Mouse (Mus musculus) spleen, embryonic (tissue): ENCODE data around the gene Tnfrsf12a.

Source experiments
- CTCF ChIA-PET: fragments of 350-600 bp; sonication (Branson Sonifier 250); formaldehyde crosslinking; loops from one replicate; lab custom pipeline; 2022; lab: Charles Lee

Tnfrsf12a gene

GRCm38 (mm10) chr17:23682092-23682491, 4.8 kb upstream of the Tnfrsf12a start:
- CTCF ChIA-PET = interaction anchor here (1.1 kb wide), 1 partner anchor 22 kb away, joined by 4 read pairs; no protein-coding TSS in a partner anchor

GRCm38 (mm10) chr17:23681086-23681485, 3.8 kb upstream of the Tnfrsf12a start:
- CTCF ChIA-PET = no interaction called here

GRCm38 (mm10) chr17:23680336-23680735, 3.1 kb upstream of the Tnfrsf12a start:
- CTCF ChIA-PET = no interaction called here

DNA sequence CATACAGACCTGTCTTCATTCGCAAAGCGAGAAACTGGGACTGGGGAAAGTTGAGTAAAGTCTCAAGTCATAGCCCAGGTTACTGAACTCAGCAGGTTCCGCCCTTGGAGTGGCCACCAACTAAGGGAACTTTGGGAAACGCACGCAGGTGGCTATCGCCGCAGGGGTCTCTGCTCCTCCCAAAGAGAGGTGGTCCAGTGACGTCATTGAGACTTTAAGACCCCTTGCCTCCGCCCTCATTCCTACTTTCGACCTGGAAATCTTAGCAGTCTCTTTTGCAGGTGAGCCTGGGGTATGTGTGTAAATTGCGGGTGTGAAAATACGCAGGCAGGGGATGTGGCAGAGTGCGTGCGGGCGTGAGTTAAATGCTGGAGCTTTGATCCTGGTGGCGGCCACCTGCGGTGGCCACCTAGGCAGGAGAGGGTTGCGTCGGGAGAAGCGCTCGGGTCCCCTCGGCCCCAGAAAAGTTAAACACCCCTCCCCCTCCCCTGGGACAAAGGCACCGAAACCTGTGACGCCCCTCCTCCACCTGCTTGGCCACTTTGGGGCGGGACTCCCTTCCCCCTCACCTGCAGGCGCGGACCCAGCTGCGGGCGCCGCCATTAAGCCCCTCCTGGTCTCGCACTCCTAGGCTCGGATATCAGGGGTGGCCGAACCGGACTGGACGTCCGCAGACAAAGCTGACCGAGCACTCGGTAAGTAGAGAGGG, 2.0 kb upstream of the Tnfrsf12a start, which contains the start of gene Cldn6:
Gene Cldn6, plus strand, starts transcription at position 123 of the 709 bp plus-strand sequence.
- CTCF ChIA-PET = no interaction called here

GRCm38 (mm10) chr17:23676473-23677031, 716 bp downstream of the Tnfrsf12a start:
- CTCF ChIA-PET = no interaction called here

GRCm38 (mm10) chr17:23675564-23676281, 1.5 kb downstream of the Tnfrsf12a start:
- CTCF ChIA-PET = no interaction called here

GRCm38 (mm10) chr17:23675127-23675526, 2.1 kb downstream of the Tnfrsf12a start:
- CTCF ChIA-PET = no interaction called here

DNA sequence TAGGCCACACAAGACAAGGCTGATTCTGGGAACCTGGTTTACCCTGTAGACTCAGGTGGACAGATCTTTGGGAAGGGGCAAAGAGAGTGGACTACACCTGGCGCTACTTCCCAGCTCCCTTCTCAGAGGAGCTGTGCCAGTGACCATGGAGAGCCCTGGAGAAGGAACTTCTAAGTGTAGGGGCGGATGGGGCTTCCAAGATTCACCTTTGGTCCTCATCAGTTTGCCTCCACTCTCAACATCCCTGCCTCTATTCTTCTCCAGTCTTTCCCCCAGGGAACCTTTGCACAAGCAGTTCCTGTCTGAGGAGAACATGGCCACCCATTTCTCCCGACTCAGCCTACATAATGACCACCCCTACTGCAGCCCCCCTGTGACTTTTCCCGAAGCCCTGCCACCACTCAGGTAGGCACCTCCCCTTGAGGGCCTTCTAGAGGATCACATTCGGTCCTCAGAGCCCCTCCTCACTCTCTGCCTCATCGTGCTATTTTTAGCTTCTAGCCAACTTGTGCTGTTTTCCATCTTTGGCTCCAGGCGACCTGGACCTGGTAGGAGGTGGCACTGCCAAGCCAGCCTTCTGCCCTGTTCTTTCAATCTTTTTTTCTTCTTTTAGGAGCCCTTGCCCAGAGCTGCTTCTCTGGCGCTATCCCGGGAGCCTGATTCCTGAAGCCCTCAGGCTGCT, 2.9 kb downstream of the Tnfrsf12a start:
- CTCF ChIA-PET = no interaction called here

- CTCF ChIA-PET = no interaction called here
Measured at GRCm38 (mm10) chr17:23673424-23674073, 3.7 kb downstream of the Tnfrsf12a start, which contains the start of the genes Hcfc1r1 and Thoc6. Gene Hcfc1r1, plus strand, starts transcription at chr17:23673596. Gene Thoc6, minus strand, starts transcription at chr17:23673882.

- CTCF ChIA-PET = interaction anchor here (0.6 to 0.7 kb wide), 2 partner anchors 33 to 1806 kb away, joined by 7 to 9 read pairs; no protein-coding TSS in a partner anchor
Measured at GRCm38 (mm10) chr17:23672761-23673160, 4.5 kb downstream of the Tnfrsf12a start.

DNA sequence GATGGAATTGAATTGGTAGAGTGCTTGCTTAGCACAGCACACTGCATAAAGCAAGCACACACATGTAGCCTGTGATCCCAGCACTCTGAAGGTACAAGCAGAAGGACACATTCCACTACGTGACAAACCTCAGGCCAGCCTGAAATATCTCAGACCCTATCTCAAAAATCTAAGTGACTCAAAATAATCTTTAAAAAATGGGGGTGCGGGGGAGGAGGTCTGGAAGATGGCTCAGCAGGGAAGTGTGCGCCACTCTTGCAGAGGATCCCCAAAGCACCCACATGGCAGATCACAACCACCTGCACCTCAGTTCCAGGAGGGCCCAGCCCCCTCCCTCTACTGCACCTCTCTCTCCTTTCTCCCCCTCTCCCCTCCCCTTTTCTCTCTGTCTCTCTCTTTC, 5.7 kb downstream of the Tnfrsf12a start:
- CTCF ChIA-PET = no interaction called here

GRCm38 (mm10) chr17:23670516-23671074, 6.7 kb downstream of the Tnfrsf12a start:
- CTCF ChIA-PET = interaction anchor here (0.6 kb wide), 1 partner anchor 9 kb away, joined by 4 read pairs; no protein-coding TSS in a partner anchor

DNA sequence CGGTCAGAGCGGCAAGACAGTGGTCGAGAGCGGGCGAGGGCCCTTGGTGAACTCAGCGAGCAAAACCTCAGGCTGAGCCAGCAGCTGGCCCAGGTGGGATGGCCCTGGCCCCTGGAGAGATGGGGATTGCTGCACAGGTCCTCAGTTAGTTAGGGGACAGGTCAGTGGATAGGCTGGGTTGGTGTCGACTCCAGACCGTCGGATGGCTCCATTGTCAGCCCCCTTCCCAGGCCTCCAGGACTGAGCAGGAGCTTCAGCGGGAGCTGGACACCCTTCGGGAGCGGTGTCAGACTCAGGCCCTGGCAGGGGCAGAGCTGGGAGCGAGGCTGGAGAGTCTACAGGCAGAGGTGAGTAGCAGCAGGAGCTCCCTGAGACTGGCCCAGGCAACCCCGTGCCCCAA, 11.8 kb downstream of the Tnfrsf12a start:
- CTCF ChIA-PET = no interaction called here

GRCm38 (mm10) chr17:23664556-23665021, 12.7 kb downstream of the Tnfrsf12a start:
- CTCF ChIA-PET = interaction anchor here (0.6 to 0.7 kb wide), 2 partner anchors 64 to 68 kb away, joined by 3 read pairs; no protein-coding TSS in a partner anchor

DNA sequence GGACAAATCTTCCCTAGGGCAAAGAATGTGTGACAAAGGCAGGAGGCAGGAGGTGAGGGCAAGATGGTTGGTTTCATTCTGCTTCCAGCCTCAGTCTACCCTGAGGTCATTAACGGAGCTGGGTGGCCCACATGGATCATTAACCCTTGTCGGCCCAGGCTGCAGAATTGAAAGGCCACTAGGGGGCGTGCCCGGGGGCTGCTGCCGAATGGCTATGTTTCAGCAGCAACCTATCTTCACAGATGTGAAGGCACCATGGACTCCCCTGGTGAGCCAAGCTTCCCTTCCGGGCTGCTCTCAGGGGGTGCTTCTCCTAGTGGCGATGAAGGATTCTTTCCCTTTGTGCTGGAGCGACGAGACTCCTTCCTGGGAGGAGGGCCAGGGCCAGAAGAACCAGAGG, 15.7 kb downstream of the Tnfrsf12a start:
- CTCF ChIA-PET = interaction anchor here (0.5 to 1.4 kb wide), 4 partner anchors 9 to 164 kb away, joined by 3 to 7 read pairs (median 4); no protein-coding TSS in a partner anchor

DNA sequence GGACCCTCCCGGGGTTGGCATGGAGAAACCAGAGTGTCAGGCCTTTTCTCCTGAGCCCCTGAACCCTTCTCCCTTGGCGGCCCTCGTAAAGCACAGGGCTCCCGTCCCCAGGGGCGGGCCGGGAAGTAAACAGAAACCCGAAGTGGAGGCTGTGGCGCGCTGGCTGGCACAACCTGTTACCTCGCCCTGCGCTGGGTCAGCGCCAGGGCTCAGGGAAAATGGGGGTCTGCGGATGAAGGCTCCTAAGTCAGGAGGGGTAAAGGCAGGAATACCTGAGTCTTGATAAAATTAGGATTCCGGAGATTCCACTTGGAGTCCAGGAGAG, 16.4 kb downstream of the Tnfrsf12a start:
- CTCF ChIA-PET = interaction anchor here (0.6 to 1.4 kb wide), 3 partner anchors 8 to 165 kb away, joined by 3 to 7 read pairs (median 5); no protein-coding TSS in a partner anchor

DNA sequence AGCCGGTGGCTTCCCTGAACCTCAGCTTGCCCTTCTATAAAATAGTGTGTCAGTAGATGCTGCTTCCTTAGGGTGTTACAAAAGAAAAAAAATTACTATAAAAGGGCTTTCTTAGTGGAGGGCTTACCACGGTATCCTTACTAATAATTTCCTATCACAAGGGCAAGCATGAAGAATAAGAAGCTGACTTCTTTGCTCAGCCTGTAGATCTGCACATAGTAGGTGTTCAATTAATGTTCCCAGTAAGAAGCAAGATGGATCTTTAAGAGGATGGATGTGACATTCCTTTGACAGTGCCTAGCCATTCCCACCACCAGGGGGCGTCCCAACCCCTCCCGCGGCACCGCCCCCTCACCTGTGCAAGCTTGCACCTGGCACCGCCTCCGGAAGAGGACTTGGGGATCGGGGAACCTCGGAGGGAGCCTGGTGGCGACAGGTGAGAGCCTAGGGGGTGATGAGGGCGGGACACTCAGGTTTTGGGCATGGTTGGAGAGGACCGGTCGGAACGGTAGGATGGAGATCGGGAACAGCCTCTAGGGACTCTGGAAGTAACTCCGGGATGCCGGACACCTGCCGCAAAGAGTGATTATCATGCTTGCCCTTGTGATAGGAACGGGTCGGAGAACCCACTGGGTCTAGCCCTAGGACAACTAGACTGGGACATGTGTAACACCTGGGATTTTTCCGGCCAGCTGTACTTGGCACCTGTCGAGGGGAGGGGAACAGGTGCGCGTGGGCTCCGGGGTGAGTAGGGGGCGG, 17.0 kb downstream of the Tnfrsf12a start, which contains the start of gene Bicdl2:
Gene Bicdl2, plus strand, starts transcription at position 390 of the 759 bp plus-strand sequence.
- CTCF ChIA-PET = interaction anchor here (0.9 to 1.4 kb wide), 2 partner anchors 9 to 40 kb away, joined by 3 to 5 read pairs; no protein-coding TSS in a partner anchor

DNA sequence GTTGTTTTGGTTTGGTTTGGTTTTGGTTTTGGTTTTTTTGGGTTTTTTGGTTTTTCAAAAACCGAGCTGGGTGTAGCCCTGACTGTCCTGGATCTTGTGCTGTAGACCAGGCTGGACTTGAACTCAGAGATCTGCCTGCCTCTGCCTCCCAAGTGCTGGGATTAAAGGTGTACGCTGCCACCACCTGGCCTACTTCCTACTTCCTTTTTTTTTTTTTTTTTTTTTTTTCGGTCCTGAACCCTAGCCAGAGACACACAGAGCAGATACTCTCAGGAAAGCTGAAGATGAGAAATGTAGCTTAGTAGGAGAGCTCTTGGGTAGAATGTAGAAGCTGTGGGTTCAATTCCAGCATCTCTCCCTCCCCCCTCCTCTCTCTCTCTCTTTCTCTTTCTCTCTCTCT, 18.8 kb downstream of the Tnfrsf12a start:
- CTCF ChIA-PET = interaction anchor here (0.7 kb wide), 4 partner anchors 9 to 449 kb away, joined by 4 to 13 read pairs (median 6); no protein-coding TSS in a partner anchor

- CTCF ChIA-PET = no interaction called here
Measured at GRCm38 (mm10) chr17:23654410-23654809, 22.9 kb downstream of the Tnfrsf12a start.
